Mouse (Mus musculus) gastrocnemius, adult 18-20 months (tissue): ENCODE measurements around the gene Cacybp. TPM values are rescaled to one million over a fixed set of nuclear protein-coding genes. Genes with fewer than 3 reads are reported as not detected.

Experiments used
- DNase-seq: peaks from one replicate; pipeline ENCODE4 v3.0.0; 2021; ENCODE audit warnings: low spot score
- total RNA-seq, 2 experiments: library from RNA; stranded (reverse); gene quantifications; 2 replicates each; pipeline ENCODE4 v1.2.3; 2021

The Cacybp gene
- total RNA-seq, 2 experiments from 2014 or later: 55.7 to 56.1 TPM

DNA sequence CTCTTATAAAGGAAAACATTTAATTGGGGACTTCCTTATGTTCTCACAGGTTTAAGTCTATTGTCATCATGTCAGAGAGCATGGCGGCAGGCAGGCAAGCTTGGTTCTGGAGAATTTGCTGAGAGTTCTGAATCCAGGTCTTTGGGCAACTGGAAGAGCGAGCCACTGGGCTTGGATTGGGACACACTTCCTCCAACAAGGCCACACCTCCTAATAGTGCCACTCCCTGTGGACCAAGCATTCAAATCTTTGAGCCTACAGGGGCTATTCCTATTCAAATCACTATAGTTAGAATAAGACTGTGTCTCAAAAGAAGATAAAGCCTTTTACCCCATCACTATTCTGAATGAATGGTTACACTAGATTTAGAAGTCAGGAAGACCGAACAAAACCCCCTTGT lies 5.2 kb upstream of the Cacybp start:
- DNase-seq: no peak

GRCm38 (mm10) chr1:160214171-160214570 lies 1.5 kb upstream of the Cacybp start:
- no peak for DNase-seq

DNA sequence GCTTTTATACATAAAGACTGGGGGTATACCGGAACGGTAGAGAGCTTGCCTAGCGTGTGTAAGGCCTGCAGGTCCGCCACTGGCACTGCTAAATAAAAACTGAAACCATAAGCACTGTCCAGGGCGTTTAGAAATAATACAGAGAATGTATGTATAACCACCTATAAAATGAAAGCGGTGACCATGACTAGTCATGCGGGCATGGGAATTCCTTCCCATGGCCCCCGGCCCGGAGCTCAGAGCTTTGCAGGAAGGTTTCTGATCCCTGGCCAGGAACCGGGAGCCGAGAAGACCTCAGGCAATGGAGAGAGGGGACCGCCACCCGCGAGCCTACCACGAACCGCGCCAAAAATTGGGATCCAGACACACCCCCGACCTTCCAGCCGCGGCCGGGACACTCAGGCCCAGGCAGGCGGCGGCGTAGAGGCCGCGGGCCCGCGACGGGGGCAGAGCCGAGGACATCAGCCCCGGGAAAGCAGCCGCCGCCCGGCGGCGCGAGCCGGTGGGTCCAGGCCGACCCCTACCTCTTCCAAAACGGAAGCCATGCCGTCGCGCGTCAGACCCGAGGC lies 468 bp downstream of the Cacybp start:
- DNase-seq: peak; percentile 42

GRCm38 (mm10) chr1:160211597-160212122 lies 1.0 kb downstream of the Cacybp start:
- no peak for DNase-seq

DNA sequence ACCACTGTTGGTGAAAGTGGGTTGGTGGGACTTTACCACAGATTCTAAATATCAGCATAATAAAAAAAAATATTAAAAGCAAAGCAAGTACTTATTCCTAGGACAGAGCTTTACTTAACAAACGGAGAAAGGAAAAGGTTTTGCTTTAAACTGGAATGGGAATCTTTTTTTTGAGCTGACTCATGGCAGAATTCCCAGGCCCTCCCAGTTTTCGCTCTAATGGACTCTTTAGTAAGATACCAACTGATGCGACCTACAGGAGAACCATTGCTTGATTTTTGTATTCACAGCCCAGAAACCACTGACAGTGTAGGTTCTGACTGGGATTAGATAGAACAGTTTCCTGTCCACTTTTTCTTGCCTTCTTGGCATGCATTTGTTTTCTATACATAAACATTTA lies 2.1 kb downstream of the Cacybp start:
- no peak for DNase-seq

GRCm38 (mm10) chr1:160209844-160210243 lies 2.8 kb downstream of the Cacybp start:
- DNase-seq: no peak

DNA sequence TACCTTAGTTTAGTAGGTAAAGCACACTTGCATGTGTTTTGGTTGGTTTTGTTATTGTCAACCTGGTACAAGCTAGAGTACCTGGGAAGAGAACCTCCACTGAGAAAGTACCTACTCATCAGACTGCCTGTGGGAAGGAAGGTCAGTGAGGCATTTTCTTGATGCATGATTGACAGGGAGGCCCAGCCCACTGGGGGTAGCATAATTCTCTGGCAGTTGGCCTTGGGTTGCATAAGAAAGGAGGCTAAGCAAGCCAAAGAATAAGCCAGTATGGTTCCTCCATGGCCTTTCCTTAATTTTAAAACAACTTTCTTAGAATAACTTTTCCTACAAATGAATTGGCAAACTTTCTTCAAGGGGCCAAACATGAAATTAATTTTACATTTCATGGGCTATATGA lies 7.2 kb downstream of the Cacybp start:
- DNase-seq: no peak

GRCm38 (mm10) chr1:160195337-160195663 lies 17.4 kb downstream of the Cacybp start:
- DNase-seq: no peak

DNA sequence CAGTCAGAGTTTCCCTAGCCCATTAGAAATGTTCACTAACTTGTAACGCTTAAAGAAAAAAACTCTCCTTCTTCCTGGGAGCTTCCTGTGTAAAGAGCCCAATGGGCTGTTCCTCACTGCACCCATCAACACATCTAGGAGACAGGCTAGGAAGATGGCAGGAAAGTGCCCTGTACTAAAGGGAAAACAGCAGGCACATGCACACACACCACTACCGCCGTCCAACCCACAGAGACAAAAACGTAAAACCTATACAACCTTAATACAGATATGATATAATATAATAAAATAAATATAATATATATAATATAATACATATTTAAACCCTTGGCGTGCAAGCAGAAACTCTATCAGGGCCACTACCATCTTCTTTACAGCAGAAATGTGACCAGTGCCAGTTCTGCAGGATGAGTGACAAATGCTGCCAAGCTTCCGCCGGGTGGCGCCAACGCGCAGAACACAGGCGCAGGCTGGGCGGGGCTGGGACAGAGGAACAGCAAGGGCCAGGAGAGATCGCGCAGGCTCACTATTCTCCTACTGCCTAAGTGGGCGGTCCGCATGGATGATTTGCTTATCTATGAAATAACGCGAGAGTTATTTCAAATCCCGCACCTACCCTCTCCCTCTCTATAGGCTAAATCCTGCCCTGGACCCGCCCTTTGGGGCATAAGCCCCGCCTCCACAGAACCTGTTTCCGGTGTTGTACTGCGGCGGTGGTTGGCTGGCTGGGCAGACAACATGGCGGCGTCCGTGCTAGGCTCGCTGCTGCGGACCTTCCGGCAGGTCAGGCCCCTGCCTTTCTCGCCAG lies 17.9 kb downstream of the Cacybp start, which contains the start of gene Mrps14:
Mrps14 (plus strand) TSS at position 687 of the 808 bp plus-strand sequence.
- DNase-seq: peak; percentile 99

DNA sequence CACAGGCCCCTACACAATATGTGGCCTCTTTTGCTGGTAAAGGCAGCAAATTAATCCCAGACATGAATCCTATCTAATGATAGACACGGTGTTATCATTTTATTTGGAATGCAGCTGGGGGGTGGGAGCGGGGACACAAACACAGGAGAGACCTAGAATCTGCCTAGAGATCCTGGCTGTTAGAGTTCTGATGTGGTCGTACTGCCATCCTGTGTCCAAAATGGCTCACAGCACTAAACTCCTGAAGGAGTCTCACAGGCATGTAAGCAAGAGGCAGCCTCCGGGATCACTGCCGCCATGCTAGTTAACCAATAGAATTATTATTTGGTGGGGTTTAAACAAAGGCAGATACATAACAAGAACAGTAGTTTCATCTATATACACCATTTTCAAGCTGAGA lies 28.2 kb downstream of the Cacybp start:
- DNase-seq: no peak

- DNase-seq: no peak
These were observed 31.5 kb downstream of the Cacybp start for GRCm38 (mm10) chr1:160181216-160181615.

- no peak for DNase-seq
These were observed 35.8 kb downstream of the Cacybp start for GRCm38 (mm10) chr1:160176903-160177302.

GRCm38 (mm10) chr1:160166600-160166999 lies 46.1 kb downstream of the Cacybp start:
- DNase-seq: no peak

DNA sequence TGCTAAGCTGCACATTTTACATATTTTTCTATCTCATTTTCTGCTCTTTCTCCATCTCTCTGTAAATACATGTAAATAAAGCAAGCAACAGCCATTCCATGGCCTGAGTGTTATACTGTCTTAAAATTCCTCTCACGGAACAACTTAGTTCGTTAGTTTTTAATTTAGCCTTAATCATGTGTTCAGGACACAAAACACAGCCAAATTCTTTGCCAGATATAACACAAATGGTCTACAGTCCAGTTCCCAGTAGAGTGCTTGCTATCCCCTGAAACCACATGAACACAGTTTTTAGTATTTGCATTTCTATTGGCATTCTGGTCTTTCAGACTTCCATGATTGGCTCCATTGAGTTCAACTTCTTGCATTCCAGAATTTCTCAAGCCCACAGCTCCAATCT lies 54.5 kb downstream of the Cacybp start:
- no peak for DNase-seq

DNA sequence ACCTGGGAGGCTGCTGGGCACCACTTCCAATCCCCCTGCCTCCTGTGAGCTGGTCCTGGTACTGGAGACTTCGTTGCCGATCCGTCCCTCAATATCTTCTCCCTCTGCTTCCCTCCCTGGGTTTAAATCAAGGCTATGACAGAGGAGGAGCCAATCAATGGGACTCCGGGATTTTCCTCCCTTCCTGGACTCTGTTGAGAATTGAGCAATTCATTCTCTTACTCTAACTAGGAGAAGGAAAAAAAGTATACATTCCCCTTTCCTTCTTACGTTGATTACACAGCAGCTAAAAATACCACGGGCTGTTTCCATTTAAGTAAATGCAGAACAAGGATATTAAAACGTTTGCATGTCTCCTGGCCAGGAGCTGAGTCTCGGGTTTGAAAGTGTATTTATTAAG lies 59.2 kb downstream of the Cacybp start, which contains the start of gene Tnn:
Tnn (minus strand) TSS at position 101 of the 400 bp plus-strand sequence.
- no peak for DNase-seq

Other genes starting within 250 kb of the Cacybp start
- 1 to 10 TPM; 5.4 to 5.7 TPM for gene 4930523C07Rik, start 168.5 kb downstream of the Cacybp start, total RNA-seq
- not detected for gene Tnn, start 59.3 kb downstream of the Cacybp start, total RNA-seq
- gene Mrps14, start 17.7 kb downstream of the Cacybp start, total RNA-seq: 10 to 100 TPM; 68.9 to 74.9 TPM